Comparison of ENCODE assay signal across 10 mouse cellular contexts in genomic region chr9:42908657-42909313, GRCm38 (mm10). TPM values are rescaled to one million over a fixed set of nuclear protein-coding genes. Genes with fewer than 3 reads are reported as not detected.
DNase-seq lines count a peak whose midpoint lies in the region; ATAC-seq and TF ChIP-seq lines count a peak whose summit lies in the region.
"Had no signal": no experiment of that assay in that cellular context is flagged by ENCODE, and none has a peak within 500 bp of the region (broad histone marks: within the 10 kb centered on the region; RNA-seq: fewer than 3 reads in every experiment).

No protein-coding gene starts in this region.

- no peaks in the 10 kb centered on the region for H3K9me3 ChIP-seq in neural tube, embryonic 11.5 days (ENCODE audit: control insufficient read depth, low read length)
- H3K9me3 ChIP-seq in neural tube, embryonic 15.5 days (replicated peaks): no peaks in the 10 kb centered on the region
- H3K9me3 ChIP-seq in liver, embryonic 15.5 days (replicated peaks): no peaks in the 10 kb centered on the region
- H3K9me3 ChIP-seq in forebrain, embryonic 11.5 days (ENCODE audit: control insufficient read depth, low read length): no peaks in the 10 kb centered on the region
- no peaks in the 10 kb centered on the region for H3K9me3 ChIP-seq in forebrain, embryonic 15.5 days
- H3K9me3 ChIP-seq: neural tube, embryonic 12.5 days had no signal

- no peak for TF ChIP-seq CTCF in kidney, adult 2 months (conservative IDR thresholded peaks at IDR 0.05; ENCODE audit: insufficient read depth, insufficient read length, low read depth, low read length)

- H3K27me3 ChIP-seq in neural tube, embryonic 11.5 days (ENCODE audit: control insufficient read depth, insufficient read depth, low read length): no peaks in the 10 kb centered on the region
- H3K27me3 ChIP-seq in neural tube, embryonic 15.5 days (replicated peaks): 0 out of 2 replicates have a peak, but pooled peaks cover 2% of the 10 kb centered on the region
- H3K27me3 ChIP-seq in kidney, adult 2 months (replicated peaks; ENCODE audit: control insufficient read depth, insufficient read depth, low read length): no peaks in the 10 kb centered on the region
- H3K27me3 ChIP-seq in liver, embryonic 15.5 days: no peaks in the 10 kb centered on the region
- no peaks in the 10 kb centered on the region for H3K27me3 ChIP-seq in forebrain, embryonic 11.5 days (ENCODE audit: control insufficient read depth, insufficient read depth, low read length)
- no peaks in the 10 kb centered on the region for H3K27me3 ChIP-seq in forebrain, embryonic 15.5 days
- H3K27me3 ChIP-seq: neural tube, embryonic 12.5 days had no signal

- no peak overlapping the region for H3K27ac ChIP-seq in neural tube, embryonic 11.5 days (ENCODE audit: low read depth, low read length)
- H3K27ac ChIP-seq in neural tube, embryonic 15.5 days (replicated peaks): no peak overlapping the region
- no peak overlapping the region for H3K27ac ChIP-seq in kidney, adult 2 months (ENCODE audit: insufficient read depth, low read depth, low read length)
- H3K27ac ChIP-seq in liver, embryonic 15.5 days (replicated peaks): 0 out of 2 replicates have a peak overlapping the region, but pooled peaks have one; percentile 9
- no peak overlapping the region for H3K27ac ChIP-seq in forebrain, embryonic 11.5 days (ENCODE audit: low read depth, low read length)
- no peak overlapping the region for H3K27ac ChIP-seq in forebrain, embryonic 15.5 days (replicated peaks)
- H3K27ac ChIP-seq: neural tube, embryonic 12.5 days had no signal

- WGBS in neural tube, embryonic 11.5 days: 33% methylated on average over 8 of the region's 8 CpGs
- 41% methylated on average over 8 of the region's 8 CpGs for WGBS in neural tube, embryonic 15.5 days
- WGBS in kidney, adult 2 months: 24% methylated on average over 8 of the region's 8 CpGs
- WGBS in liver, embryonic 15.5 days (ENCODE audit: insufficient replicate concordance): 20% methylated on average over 8 of the region's 8 CpGs
- 49% methylated on average over 8 of the region's 8 CpGs for WGBS in forebrain, embryonic 11.5 days
- 54% methylated on average over 8 of the region's 8 CpGs for WGBS in forebrain, embryonic 15.5 days

- peak; percentile 41 for DNase-seq in neural tube, embryonic 11.5 days (ENCODE audit: low spot score)
- DNase-seq in kidney, adult 2 months: peak; percentile 25
- DNase-seq in left cerebral cortex, adult 11 months (ENCODE audit: low spot score): no peak
- DNase-seq in left cerebral cortex, postnatal 25 days (ENCODE audit: low spot score in 2 of 2): no peak
- DNase-seq in forebrain, embryonic 11.5 days (ENCODE audit: low spot score): no peak
- DNase-seq: forebrain, postnatal 0 days had no signal

- TF ChIP-seq POLR2A in kidney, adult 2 months (IDR thresholded peaks at IDR 0.05; ENCODE audit: low read depth, low read length): no peak

- H3K4me1 ChIP-seq in neural tube, embryonic 11.5 days (ENCODE audit: control insufficient read depth, insufficient read depth, low read length): peaks cover 13% of the 10 kb centered on the region
- peaks cover 33% of the 10 kb centered on the region for H3K4me1 ChIP-seq in neural tube, embryonic 15.5 days
- no peaks in the 10 kb centered on the region for H3K4me1 ChIP-seq in kidney, adult 2 months (ENCODE audit: control insufficient read depth, insufficient read depth, low read length)
- peaks cover 20% of the 10 kb centered on the region for H3K4me1 ChIP-seq in liver, embryonic 15.5 days (replicated peaks)
- peaks cover 5% of the 10 kb centered on the region; the same call in 1 of the 2 replicates for H3K4me1 ChIP-seq in forebrain, embryonic 11.5 days (replicated peaks; ENCODE audit: control insufficient read depth, insufficient read depth, low read length)
- peaks cover 9% of the 10 kb centered on the region; the same call in 1 of the 2 replicates for H3K4me1 ChIP-seq in forebrain, embryonic 15.5 days

- ATAC-seq in neural tube, embryonic 11.5 days (ENCODE audit: insufficient read depth, low FRiP score, low TSS enrichment): no peak
- no peak for ATAC-seq in neural tube, embryonic 15.5 days (ENCODE audit: low FRiP score)
- ATAC-seq in liver, embryonic 15.5 days (ENCODE audit: insufficient read depth): peak; percentile 40
- no peak for ATAC-seq in forebrain, embryonic 11.5 days (replicated peaks; ENCODE audit: low FRiP score)
- ATAC-seq in forebrain, embryonic 15.5 days (replicated peaks): no peak
- ATAC-seq: forebrain, postnatal 0 days had no signal

- H3K36me3 ChIP-seq in neural tube, embryonic 11.5 days (ENCODE audit: control insufficient read depth, insufficient read depth, low read length): no peaks in the 10 kb centered on the region
- no peaks in the 10 kb centered on the region for H3K36me3 ChIP-seq in neural tube, embryonic 15.5 days
- H3K36me3 ChIP-seq in kidney, adult 2 months (ENCODE audit: control insufficient read depth, insufficient read depth, low read length): no peaks in the 10 kb centered on the region
- H3K36me3 ChIP-seq in liver, embryonic 15.5 days (replicated peaks): no peaks in the 10 kb centered on the region
- H3K36me3 ChIP-seq in forebrain, embryonic 11.5 days (ENCODE audit: control insufficient read depth, insufficient read depth, low read length): no peaks in the 10 kb centered on the region; the same call in 1 of the 2 replicates
- H3K36me3 ChIP-seq in forebrain, embryonic 15.5 days: no peaks in the 10 kb centered on the region
- H3K36me3 ChIP-seq: neural tube, embryonic 12.5 days had no signal

- H3K4me2 ChIP-seq in neural tube, embryonic 11.5 days (ENCODE audit: low read depth): no peak overlapping the region
- no peak overlapping the region for H3K4me2 ChIP-seq in neural tube, embryonic 15.5 days
- no peak overlapping the region for H3K4me2 ChIP-seq in liver, embryonic 15.5 days
- no peak overlapping the region for H3K4me2 ChIP-seq in forebrain, embryonic 11.5 days (ENCODE audit: low read depth, low read length, severe bottlenecking)
- no peak overlapping the region for H3K4me2 ChIP-seq in forebrain, embryonic 15.5 days (replicated peaks)
- H3K4me2 ChIP-seq: neural tube, embryonic 12.5 days had no signal

- no peak overlapping the region for H3K9ac ChIP-seq in neural tube, embryonic 11.5 days (ENCODE audit: low read length)
- no peak overlapping the region for H3K9ac ChIP-seq in neural tube, embryonic 15.5 days (replicated peaks)
- no peak overlapping the region for H3K9ac ChIP-seq in liver, embryonic 15.5 days
- no peak overlapping the region for H3K9ac ChIP-seq in forebrain, embryonic 11.5 days (ENCODE audit: low read length)
- no peak overlapping the region for H3K9ac ChIP-seq in forebrain, embryonic 15.5 days (replicated peaks)
- H3K9ac ChIP-seq: forebrain, postnatal 0 days; neural tube, embryonic 12.5 days had no signal

- no peak overlapping the region for H3K4me3 ChIP-seq in neural tube, embryonic 11.5 days (ENCODE audit: low read depth, low read length)
- H3K4me3 ChIP-seq in neural tube, embryonic 15.5 days (replicated peaks): no peak overlapping the region
- H3K4me3 ChIP-seq in kidney, adult 2 months (ENCODE audit: insufficient read depth, low read depth, low read length): no peak overlapping the region
- no peak overlapping the region for H3K4me3 ChIP-seq in liver, embryonic 15.5 days (replicated peaks)
- no peak overlapping the region for H3K4me3 ChIP-seq in forebrain, embryonic 11.5 days (ENCODE audit: low read depth, low read length)
- H3K4me3 ChIP-seq in forebrain, embryonic 15.5 days: no peak overlapping the region
- H3K4me3 ChIP-seq: neural tube, embryonic 12.5 days had no signal

- intact Hi-C loops in left cerebral cortex, postnatal 25 days (cut with DNase I): no loop called here

RNA-seq across cellular contexts. Expression of gene Grik4, which starts 35.5 kb away (rescaled TPM):
- polyA plus RNA-seq in neural tube, embryonic 11.5 days (2014; fragmentation: Nextera tagmentation; extraction: Ambion mirVana): 1.4 and 2.5 TPM in 2 replicates
- 10.1 and 12.3 TPM in 2 replicates for polyA plus RNA-seq in neural tube, embryonic 15.5 days (2015; fragmentation: Nextera tagmentation; extraction: Ambion mirVana)
- 0.05 and 0.11 TPM in 2 replicates for polyA plus RNA-seq in kidney, adult 2 months (2012; rRNA removed)
- 0.41 TPM in 2 replicates for polyA plus RNA-seq in liver, embryonic 15.5 days (2015; fragmentation: Nextera tagmentation; extraction: Ambion mirVana)
- 10 to 100 TPM; 17.7 to 18.5 TPM for total RNA-seq in left cerebral cortex, postnatal 25 days (2021)
- 0.97 and 1.1 TPM in 2 replicates for polyA plus RNA-seq in forebrain, embryonic 11.5 days (2014; fragmentation: Nextera tagmentation; extraction: Ambion mirVana)
- 3.8 and 4.4 TPM in 2 replicates for polyA plus RNA-seq in forebrain, embryonic 15.5 days (2015; fragmentation: Nextera tagmentation; extraction: Ambion mirVana)

Comparison
In these comparisons a context has a peak if more than half of its experiments do, and no peak if none do; other contexts are left out.
1. DNase-seq: peak in neural tube, embryonic 11.5 days (single experiment) and kidney, adult 2 months (single experiment); none in left cerebral cortex, adult 11 months (single experiment), left cerebral cortex, postnatal 25 days (0 of 2) and forebrain, embryonic 11.5 days (single experiment).